Mouse (Mus musculus) lung, embryonic 16.5 days (tissue): ENCODE data around the gene Mnd1. TPM values are rescaled to one million over a fixed set of nuclear protein-coding genes. Genes with fewer than 3 reads are reported as not detected.

Experiments used
- ATAC-seq: fragments of 200-750 bp; cut with Nextera tagmentation; 2 replicates; pipeline ENCODE4 v1.8.0; 2017; ENCODE audit warnings: low read depth, mild to moderate bottlenecking, moderate library complexity
- H3K27ac ChIP-seq: fragments of 300-500 bp; sonication (generic); 2 replicates; pipeline ENCODE4 v1.5.1; 2014; ENCODE audit warnings: mild to moderate bottlenecking, control low read depth, low read length
- H3K27me3 ChIP-seq: fragments of 300-500 bp; sonication (generic); 2 replicates; pipeline ENCODE4 v1.6.1; 2014; ENCODE audit warnings: low read depth, low read length, mixed read lengths; ENCODE audit not compliant: control insufficient read depth, insufficient read depth
- H3K36me3 ChIP-seq: fragments of 300-500 bp; sonication (generic); 2 replicates; pipeline ENCODE4 v1.6.1; 2014; ENCODE audit warnings: low read length; ENCODE audit not compliant: control insufficient read depth, insufficient read depth
- H3K4me1 ChIP-seq: fragments of 300-500 bp; sonication (generic); replicated peaks from 2 replicates; pipeline ENCODE4 v1.6.1; 2014; ENCODE audit warnings: low read length, mixed read lengths; ENCODE audit not compliant: control insufficient read depth, insufficient read depth
- H3K4me2 ChIP-seq: fragments of 300-500 bp; sonication (generic); 2 replicates; pipeline ENCODE4 v1.6.1; 2014; ENCODE audit warnings: low read depth, low read length, control low read depth
- H3K4me3 ChIP-seq: fragments of 300-500 bp; sonication (generic); 2 replicates; pipeline ENCODE4 v1.5.1; 2014; ENCODE audit warnings: mild to moderate bottlenecking, low read length, control low read depth
- H3K9ac ChIP-seq: fragments of 300-500 bp; sonication (generic); 2 replicates; pipeline ENCODE4 v1.6.1; 2014; ENCODE audit warnings: low read length, control low read depth
- H3K9me3 ChIP-seq: fragments of 300-500 bp; sonication (generic); 2 replicates; pipeline ENCODE4 v1.6.1; 2016; ENCODE audit warnings: low read length; ENCODE audit not compliant: control insufficient read depth
- WGBS: fragments of 180-500 bp; shearing (Covaris S2); extraction: QIAGEN DNeasy Blood & Tissue Kit; methylation state at CpG from one replicate; pipeline ENCODE4 v1.1.7; 2014; 5-methylcytosine and 5-hydroxymethylcytosine counted together
- polyA plus RNA-seq: library from polyadenylated mRNA; unstranded; fragments of >200 nt; fragmentation: Nextera tagmentation; extraction: Ambion mirVana; gene quantifications from 2 replicates; pipeline ENCODE4 v1.2.1, GENCODE M21; 2015

Gene Mnd1
- polyA plus RNA-seq, 1 experiment from 2014 or later: 13.0 TPM

GRCm38 (mm10) chr3:84038981-84039645 is 116.5 kb downstream of the Mnd1 start:
- peak; percentile 32 for ATAC-seq
- H3K4me3 ChIP-seq: peak overlapping the region; percentile 98
- H3K4me2 ChIP-seq: peak overlapping the region; percentile 97
- no peaks in the 10 kb centered on the region for H3K27me3 ChIP-seq
- H3K9ac ChIP-seq: peak overlapping the region; percentile 96
- peak overlapping the region; percentile 96 for H3K27ac ChIP-seq
- no peaks in the 10 kb centered on the region for H3K9me3 ChIP-seq
- peaks cover 20% of the 10 kb centered on the region for H3K4me1 ChIP-seq
- under 1% methylated on average over 42 of the region's 42 CpGs for WGBS
- H3K36me3 ChIP-seq: no peaks in the 10 kb centered on the region

GRCm38 (mm10) chr3:84038126-84038525 is 117.5 kb downstream of the Mnd1 start:
- Histone ChIP-seq H3K27ac (peak overlapping the region; percentile 60; the same call in 1 of the 2 replicates), H3K4me2 (peak overlapping the region; percentile 97), H3K9ac (peak overlapping the region; percentile 96; the same call in 1 of the 2 replicates), H3K9me3 (no peaks in the 10 kb centered on the region), H3K27me3 (no peaks in the 10 kb centered on the region), H3K4me1 (peaks cover 20% of the 10 kb centered on the region), H3K36me3 (no peaks in the 10 kb centered on the region), H3K4me3 (peak overlapping the region; percentile 98)
- 8% methylated on average over 1 of the region's 1 CpGs for WGBS
- ATAC-seq: no peak

Other genes starting within 250 kb of the Mnd1 start
- 46.4 and 47.0 TPM in 2 replicates for gene Tmem131l, start 115.6 kb downstream of the Mnd1 start, polyA plus RNA-seq
- gene Gm6525, start 18.3 kb upstream of the Mnd1 start, polyA plus RNA-seq: 0.98 and 1.2 TPM in 2 replicates
- 31.9 and 36.2 TPM in 2 replicates for gene Trim2, start 151.1 kb upstream of the Mnd1 start, polyA plus RNA-seq